Comparison of ENCODE assay signal across 8 mouse cellular contexts in the genomic region with DNA sequence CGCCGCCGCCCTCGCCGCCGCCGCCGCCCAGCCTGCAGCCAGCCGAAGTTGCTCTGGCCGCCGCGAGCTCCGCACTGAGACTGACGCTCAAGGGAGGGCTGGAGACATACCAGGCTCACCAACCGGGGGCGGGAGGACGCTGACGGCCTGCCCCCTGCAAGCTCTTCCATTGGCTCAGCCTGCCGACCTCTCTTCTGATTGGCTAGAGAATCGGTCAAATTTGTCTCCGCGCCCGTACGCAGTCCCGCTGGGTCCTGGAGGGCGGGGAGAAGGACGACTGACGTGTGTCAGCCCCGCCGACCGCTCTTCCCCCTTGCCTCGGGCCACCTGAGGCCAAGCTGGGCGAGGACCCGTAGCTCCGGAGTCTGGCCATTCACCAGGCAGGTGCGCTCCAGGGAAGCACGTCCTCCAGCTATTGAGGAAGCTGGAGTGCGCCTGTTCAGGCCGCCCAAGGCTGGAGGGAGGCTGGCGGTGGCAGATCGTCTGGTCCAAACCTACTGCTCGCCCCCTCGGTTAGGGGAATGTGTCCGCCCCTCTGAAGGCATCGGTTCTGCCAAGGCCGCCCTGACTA. TPM values are rescaled to one million over a fixed set of nuclear protein-coding genes. Genes with fewer than 3 reads are reported as not detected.
DNase-seq lines count a peak whose midpoint lies in the region; ATAC-seq and TF ChIP-seq lines count a peak whose summit lies in the region.

Gls (minus strand) TSS at position 90 of the 571 bp plus-strand sequence.

- H3K4me3 ChIP-seq in G1E (ENCODE audit: low read depth, low read length): peak within 1 kb of the TSS; percentile 99
- peak within 1 kb of the TSS; percentile 99 for H3K4me3 ChIP-seq in forebrain, embryonic 16.5 days (replicated peaks; ENCODE audit: low read length)
- H3K4me3 ChIP-seq in layer of hippocampus, adult 2 months: peak within 1 kb of the TSS; percentile 93
- peak within 1 kb of the TSS; percentile 91 for H3K4me3 ChIP-seq in lung, embryonic 14.5 days (ENCODE audit: low read depth, low read length)
- H3K4me3 ChIP-seq in olfactory bulb, adult 2 months (ENCODE audit: insufficient read depth, low read depth, low read length): peak within 1 kb of the TSS; percentile 67
- peak within 1 kb of the TSS; percentile 92 for H3K4me3 ChIP-seq in thymus, adult 2 months (ENCODE audit: control insufficient read depth, insufficient read depth, low read length)

- TF ChIP-seq POLR2A in olfactory bulb, adult 2 months (IDR thresholded peaks at IDR 0.05; ENCODE audit: insufficient read depth, low read depth, low read length): peak; percentile 97
- peak; percentile 99 for TF ChIP-seq POLR2A in thymus, adult 2 months (IDR thresholded peaks at IDR 0.05; ENCODE audit: control insufficient read depth, extremely low read depth, insufficient read depth, low read length, poor library complexity)

- peaks cover 34% of the 10 kb centered on the region for H3K4me1 ChIP-seq in G1E (ENCODE audit: insufficient read depth, low read depth, low read length)
- peaks cover 12% of the 10 kb centered on the region for H3K4me1 ChIP-seq in forebrain, embryonic 16.5 days (replicated peaks; ENCODE audit: control insufficient read depth, insufficient read depth, low read length)
- peaks cover 8% of the 10 kb centered on the region; the same call in 1 of the 2 replicates for H3K4me1 ChIP-seq in lung, embryonic 14.5 days (ENCODE audit: insufficient read depth)
- no peaks in the 10 kb centered on the region for H3K4me1 ChIP-seq in olfactory bulb, adult 2 months (ENCODE audit: control insufficient read depth, insufficient read depth, low read length)
- 0 out of 2 replicates have a peak, but pooled peaks cover 5% of the 10 kb centered on the region for H3K4me1 ChIP-seq in thymus, adult 2 months (replicated peaks; ENCODE audit: control insufficient read depth, insufficient read depth, low read length)

- peak within 1 kb of the TSS; percentile 97 for H3K27ac ChIP-seq in forebrain, embryonic 16.5 days (ENCODE audit: low read length)
- peak within 1 kb of the TSS; percentile 95 for H3K27ac ChIP-seq in layer of hippocampus, adult 2 months
- peak within 1 kb of the TSS; percentile 97 for H3K27ac ChIP-seq in lung, embryonic 14.5 days (ENCODE audit: low read depth)
- peak within 1 kb of the TSS; percentile 84 for H3K27ac ChIP-seq in olfactory bulb, adult 2 months (ENCODE audit: insufficient read depth, low read depth, low read length)
- H3K27ac ChIP-seq in thymus, adult 2 months (ENCODE audit: control insufficient read depth, insufficient read depth, low read length): peak within 1 kb of the TSS; percentile 38

- peak; percentile 98 for ATAC-seq in G1E (ENCODE audit: extremely low read depth, insufficient number of reproducible peaks, low FRiP score, poor library complexity, severe bottlenecking)
- ATAC-seq in forebrain, embryonic 16.5 days: peak; percentile 99
- peak; percentile 99 for ATAC-seq in lung, embryonic 14.5 days (ENCODE audit: insufficient read depth)

- DNase-seq in G1E (ENCODE audit: low spot score): peak; percentile 100
- DNase-seq in cerebellum, adult 18-20 months: peak; percentile 96 to 98
- DNase-seq in heart, postnatal 36 days: peak; percentile 95
- DNase-seq in layer of hippocampus, adult 2 months (ENCODE audit: low spot score in 2 of 2): peak; percentile 96 to 98
- peak; percentile 98 for DNase-seq in lung, embryonic 14.5 days
- DNase-seq in thymus, adult 2 months: peak; percentile 97

- peak within 1 kb of the TSS; percentile 79 for H3K4me2 ChIP-seq in forebrain, embryonic 16.5 days (ENCODE audit: low read length)
- peak within 1 kb of the TSS; percentile 86 for H3K4me2 ChIP-seq in lung, embryonic 14.5 days

- TF ChIP-seq CTCF in G1E (IDR thresholded peaks at IDR 0.05; ENCODE audit: low read depth, low read length): no peak
- TF ChIP-seq CTCF in layer of hippocampus, adult 2 months (conservative IDR thresholded peaks at IDR 0.05): no peak
- TF ChIP-seq CTCF in lung, embryonic 14.5 days (IDR thresholded peaks at IDR 0.05; ENCODE audit: low read depth): no peak
- no peak for TF ChIP-seq CTCF in olfactory bulb, adult 2 months (IDR thresholded peaks at IDR 0.05; ENCODE audit: insufficient read depth, low read depth, low read length)
- peak; percentile 49; the same call in 1 of the 2 replicates for TF ChIP-seq CTCF in thymus, adult 2 months (IDR thresholded peaks at IDR 0.05; ENCODE audit: borderline replicate concordance, control insufficient read depth, extremely low read depth, insufficient read depth, low read length, poor library complexity)

- WGBS in forebrain, embryonic 16.5 days: 0% methylated on average over 43 of the region's 46 CpGs
- WGBS in lung, embryonic 14.5 days: under 1% methylated on average over 45 of the region's 46 CpGs
- WGBS in olfactory bulb, adult 2 months: under 1% methylated on average over 46 of the region's 46 CpGs
- under 1% methylated on average over 46 of the region's 46 CpGs for WGBS in thymus, adult 2 months

- no peaks in the 10 kb centered on the region for H3K27me3 ChIP-seq in G1E (ENCODE audit: insufficient read depth, low read length)
- H3K27me3 ChIP-seq in forebrain, embryonic 16.5 days (replicated peaks; ENCODE audit: control insufficient read depth, insufficient read depth, low read length): no peaks in the 10 kb centered on the region
- H3K27me3 ChIP-seq in lung, embryonic 14.5 days (ENCODE audit: insufficient read depth, low read length): no peaks in the 10 kb centered on the region
- H3K27me3 ChIP-seq in thymus, adult 2 months (ENCODE audit: control insufficient read depth, insufficient read depth, low read length): no peaks in the 10 kb centered on the region

- peaks cover 3% of the 10 kb centered on the region for H3K36me3 ChIP-seq in G1E (replicated peaks)
- no peaks in the 10 kb centered on the region for H3K36me3 ChIP-seq in forebrain, embryonic 16.5 days (ENCODE audit: control insufficient read depth, insufficient read depth)
- no peaks in the 10 kb centered on the region for H3K36me3 ChIP-seq in lung, embryonic 14.5 days (ENCODE audit: insufficient read depth)
- no peaks in the 10 kb centered on the region for H3K36me3 ChIP-seq in thymus, adult 2 months (ENCODE audit: control insufficient read depth, insufficient read depth, low read length)

- intact Hi-C loops in heart, postnatal 36 days (cut with DNase I): loop anchor here (2.0 to 10.0 kb wide), 5 partner anchors 66 to 758 kb away; partner anchors contain the start of genes Nabp1 and Stat1

- H3K9me3 ChIP-seq in G1E (replicated peaks): no peaks in the 10 kb centered on the region
- H3K9me3 ChIP-seq in forebrain, embryonic 16.5 days (ENCODE audit: control insufficient read depth, low read length): no peaks in the 10 kb centered on the region
- H3K9me3 ChIP-seq in lung, embryonic 14.5 days (ENCODE audit: low read depth, low read length): no peaks in the 10 kb centered on the region

- H3K9ac ChIP-seq in forebrain, embryonic 16.5 days (replicated peaks; ENCODE audit: low read depth, low read length): peak within 1 kb of the TSS; percentile 96
- H3K9ac ChIP-seq in lung, embryonic 14.5 days: peak within 1 kb of the TSS; percentile 94

RNA-seq across cellular contexts. Expression of gene Gls, which starts in this region (rescaled TPM):
- total RNA-seq in G1E (2014; fragmentation: Nextera tagmentation) (358 and 359 TPM in 2 replicates), G1E (2017) (290 and 311 TPM in 2 replicates)
- polyA plus RNA-seq in G1E (2012): 148 and 164 TPM in 2 replicates
- 34.8 and 36.0 TPM in 2 replicates for polyA plus RNA-seq in forebrain, embryonic 16.5 days (2015; fragmentation: Nextera tagmentation; extraction: Ambion mirVana)
- total RNA-seq in heart, postnatal 36 days (2021): 100 to 1,000 TPM in 1 of 2 experiments, 10 to 100 TPM in 1; 78.2 to 109 TPM
- total RNA-seq in layer of hippocampus, adult 2 months (2021): 100 to 1,000 TPM; 391 to 398 TPM
- 34.3 and 34.4 TPM in 2 replicates for polyA plus RNA-seq in lung, embryonic 14.5 days (2014; fragmentation: Nextera tagmentation; extraction: Ambion mirVana)
- polyA plus RNA-seq in olfactory bulb, adult 2 months (2012; ENCODE audit: insufficient read depth, insufficient read length, low replicate concordance, missing spikeins): 243 and 842 TPM in 2 replicates
- polyA plus RNA-seq in thymus, adult 2 months (2012; rRNA removed): 23.5 and 26.0 TPM in 2 replicates

Comparison
In these comparisons a context has a peak if more than half of its experiments do, and no peak if none do; other contexts are left out.
1. Peak in every context shown above with its lines: DNase-seq, ATAC-seq, H3K4me3 ChIP-seq and H3K27ac ChIP-seq.
2. H3K27ac ChIP-seq: peak in every context shown above with its lines; median percentile 97 in forebrain, embryonic 16.5 days; 97 in lung, embryonic 14.5 days; 95 in layer of hippocampus, adult 2 months; 84 in olfactory bulb, adult 2 months; 38 in thymus, adult 2 months.